Mouse (Mus musculus): ENCODE data around the gene Polr3gl. TPM values are rescaled to one million over a fixed set of nuclear protein-coding genes. Genes with fewer than 3 reads are reported as not detected.

Polr3gl gene
- polyA plus RNA-seq, 1 experiment from 2014 or later: 35.7 TPM

GRCm38 (mm10) chr3:96596228-96596707 lies 2.3 kb upstream of the Polr3gl start, which contains the start of gene Ankrd34a:
TSS of gene Ankrd34a (plus strand) at chr3:96596636.
- no peak for ATAC-seq (replicated peaks)
- Histone ChIP-seq H3K27ac (peak within 1 kb of the TSS; percentile 53), H3K4me1 (peaks cover 67% of the 10 kb centered on the region), H3K4me3 (peak within 1 kb of the TSS; percentile 51), H3K36me3 (replicated peaks) (no peaks in the 10 kb centered on the region), H3K9ac (peak within 1 kb of the TSS; percentile 51), H3K9me3 (no peaks in the 10 kb centered on the region), H3K4me2 (peak within 1 kb of the TSS; percentile 95), H3K27me3 (replicated peaks) (peaks cover 3% of the 10 kb centered on the region; the same call in 1 of the 2 replicates)
- under 1% methylated on average over 17 of the region's 23 CpGs for WGBS

GRCm38 (mm10) chr3:96595661-96596060 lies 1.7 kb upstream of the Polr3gl start:
- Histone ChIP-seq H3K27ac (peak overlapping the region; percentile 53), H3K4me1 (peaks cover 66% of the 10 kb centered on the region), H3K36me3 (replicated peaks) (no peaks in the 10 kb centered on the region), H3K9me3 (no peaks in the 10 kb centered on the region), H3K4me3 (peak overlapping the region; percentile 51), H3K9ac (peak overlapping the region; percentile 51; the same call in 1 of the 2 replicates), H3K4me2 (peak overlapping the region; percentile 95), H3K27me3 (replicated peaks) (peaks cover 3% of the 10 kb centered on the region; the same call in 1 of the 2 replicates)
- WGBS: 23% methylated on average over 6 of the region's 6 CpGs
- ATAC-seq (replicated peaks): no peak

GRCm38 (mm10) chr3:96594851-96595250 lies 870 bp upstream of the Polr3gl start:
- Histone ChIP-seq H3K4me2 (no peak overlapping the region), H3K4me1 (peaks cover 58% of the 10 kb centered on the region), H3K4me3 (no peak overlapping the region), H3K9ac (no peak overlapping the region), H3K9me3 (no peaks in the 10 kb centered on the region), H3K27ac (no peak overlapping the region), H3K27me3 (replicated peaks) (peaks cover 3% of the 10 kb centered on the region; the same call in 1 of the 2 replicates), H3K36me3 (replicated peaks) (no peaks in the 10 kb centered on the region)
- 78% methylated on average over 5 of the region's 5 CpGs for WGBS
- ATAC-seq (replicated peaks): no peak

GRCm38 (mm10) chr3:96593374-96593773 lies 607 bp downstream of the Polr3gl start:
- 0 out of 2 replicates have a peak, but pooled peaks have one; percentile 2 for ATAC-seq (replicated peaks)
- Histone ChIP-seq H3K9me3 (no peaks in the 10 kb centered on the region), H3K36me3 (replicated peaks) (no peaks in the 10 kb centered on the region), H3K9ac (peak overlapping the region; percentile 63), H3K4me1 (peaks cover 43% of the 10 kb centered on the region), H3K4me2 (peak overlapping the region; percentile 82), H3K4me3 (peak overlapping the region; percentile 68), H3K27me3 (replicated peaks) (peaks cover 3% of the 10 kb centered on the region; the same call in 1 of the 2 replicates), H3K27ac (peak overlapping the region; percentile 84)
- 1% methylated on average over 10 of the region's 10 CpGs for WGBS

- Histone ChIP-seq H3K9ac (no peak overlapping the region), H3K9me3 (no peaks in the 10 kb centered on the region), H3K4me3 (no peak overlapping the region), H3K4me2 (no peak overlapping the region), H3K27ac (no peak overlapping the region), H3K4me1 (peaks cover 16% of the 10 kb centered on the region), H3K27me3 (replicated peaks) (peaks cover 3% of the 10 kb centered on the region; the same call in 1 of the 2 replicates), H3K36me3 (replicated peaks) (no peaks in the 10 kb centered on the region)
- ATAC-seq (replicated peaks): no peak
- 84% methylated on average over 4 of the region's 4 CpGs for WGBS
Observed at GRCm38 (mm10) chr3:96590657-96591056, 3.3 kb downstream of the Polr3gl start.

GRCm38 (mm10) chr3:96583386-96583785 lies 10.6 kb downstream of the Polr3gl start:
- Histone ChIP-seq H3K27ac (no peak overlapping the region), H3K4me3 (no peak overlapping the region), H3K4me1 (peaks cover 8% of the 10 kb centered on the region; the same call in 1 of the 2 replicates), H3K9ac (no peak overlapping the region), H3K9me3 (no peaks in the 10 kb centered on the region), H3K36me3 (replicated peaks) (no peaks in the 10 kb centered on the region), H3K4me2 (no peak overlapping the region), H3K27me3 (replicated peaks) (no peaks in the 10 kb centered on the region)
- no peak for ATAC-seq (replicated peaks)
- 87% methylated on average over 5 of the region's 5 CpGs for WGBS

GRCm38 (mm10) chr3:96581771-96582515 lies 12.0 kb downstream of the Polr3gl start:
- H3K4me3 ChIP-seq: no peak overlapping the region
- ATAC-seq (replicated peaks): no peak
- no peaks in the 10 kb centered on the region for H3K27me3 ChIP-seq (replicated peaks)
- 86% methylated on average over 16 of the region's 16 CpGs for WGBS
- H3K9ac ChIP-seq: no peak overlapping the region
- peaks cover 12% of the 10 kb centered on the region for H3K4me1 ChIP-seq
- no peak overlapping the region for H3K4me2 ChIP-seq
- H3K36me3 ChIP-seq (replicated peaks): no peaks in the 10 kb centered on the region
- no peaks in the 10 kb centered on the region for H3K9me3 ChIP-seq
- no peak overlapping the region for H3K27ac ChIP-seq

GRCm38 (mm10) chr3:96581141-96581540 lies 12.8 kb downstream of the Polr3gl start:
- no peaks in the 10 kb centered on the region for H3K27me3 ChIP-seq (replicated peaks)
- H3K4me3 ChIP-seq: no peak overlapping the region
- H3K27ac ChIP-seq: no peak overlapping the region
- no peak for ATAC-seq (replicated peaks)
- H3K9ac ChIP-seq: no peak overlapping the region
- no peak overlapping the region for H3K4me2 ChIP-seq
- WGBS: 43% methylated on average over 6 of the region's 6 CpGs
- no peaks in the 10 kb centered on the region for H3K9me3 ChIP-seq
- H3K4me1 ChIP-seq: peaks cover 20% of the 10 kb centered on the region
- no peaks in the 10 kb centered on the region for H3K36me3 ChIP-seq (replicated peaks)

- 11% methylated on average over 16 of the region's 16 CpGs for WGBS
- Histone ChIP-seq H3K9me3 (no peaks in the 10 kb centered on the region), H3K27me3 (replicated peaks) (no peaks in the 10 kb centered on the region), H3K4me3 (peak overlapping the region; percentile 36), H3K27ac (peak overlapping the region; percentile 50), H3K9ac (peak overlapping the region; percentile 53), H3K36me3 (replicated peaks) (no peaks in the 10 kb centered on the region), H3K4me1 (peaks cover 21% of the 10 kb centered on the region), H3K4me2 (peak overlapping the region; percentile 65)
- peak; percentile 87 for ATAC-seq (replicated peaks)
Observed at GRCm38 (mm10) chr3:96579885-96580454, 14.0 kb downstream of the Polr3gl start.

- no peaks in the 10 kb centered on the region for H3K27me3 ChIP-seq (replicated peaks)
- H3K9ac ChIP-seq: no peak overlapping the region
- H3K4me1 ChIP-seq: peaks cover 21% of the 10 kb centered on the region
- no peak overlapping the region for H3K4me2 ChIP-seq
- H3K9me3 ChIP-seq: no peaks in the 10 kb centered on the region
- no peak for ATAC-seq (replicated peaks)
- no peak overlapping the region for H3K4me3 ChIP-seq
- no peaks in the 10 kb centered on the region for H3K36me3 ChIP-seq (replicated peaks)
- WGBS: 79% methylated on average over 4 of the region's 4 CpGs
- H3K27ac ChIP-seq: no peak overlapping the region
Observed at GRCm38 (mm10) chr3:96579239-96579750, 14.7 kb downstream of the Polr3gl start.

GRCm38 (mm10) chr3:96578561-96579238 lies 15.3 kb downstream of the Polr3gl start:
- WGBS: 80% methylated on average over 12 of the region's 12 CpGs
- Histone ChIP-seq H3K36me3 (replicated peaks) (no peaks in the 10 kb centered on the region), H3K27me3 (replicated peaks) (no peaks in the 10 kb centered on the region), H3K4me2 (no peak overlapping the region), H3K9me3 (no peaks in the 10 kb centered on the region), H3K4me3 (no peak overlapping the region), H3K27ac (no peak overlapping the region), H3K9ac (no peak overlapping the region), H3K4me1 (peaks cover 21% of the 10 kb centered on the region)
- ATAC-seq (replicated peaks): no peak

GRCm38 (mm10) chr3:96577566-96577965 lies 16.4 kb downstream of the Polr3gl start:
- Histone ChIP-seq H3K4me3 (no peak overlapping the region), H3K4me1 (peaks cover 21% of the 10 kb centered on the region), H3K36me3 (replicated peaks) (no peaks in the 10 kb centered on the region), H3K27me3 (replicated peaks) (no peaks in the 10 kb centered on the region), H3K4me2 (no peak overlapping the region), H3K9me3 (no peaks in the 10 kb centered on the region), H3K9ac (no peak overlapping the region), H3K27ac (peak overlapping the region; percentile 53; the same call in 1 of the 2 replicates)
- WGBS: 85% methylated on average over 4 of the region's 4 CpGs
- ATAC-seq (replicated peaks): no peak
